Mouse (Mus musculus) gastrocnemius, postnatal 10 days (tissue): ENCODE data around the gene Tjp1. TPM values are rescaled to one million over a fixed set of nuclear protein-coding genes. Genes with fewer than 3 reads are reported as not detected.

Source experiments
- DNase-seq: peaks from one replicate; pipeline ENCODE4 v3.0.0; 2021; ENCODE audit warnings: mixed read lengths
- total RNA-seq, 2 experiments: library from RNA; stranded (reverse); gene quantifications; 2 replicates each; pipeline ENCODE4 v1.2.3; 2021

The Tjp1 gene
- total RNA-seq, 2 experiments from 2014 or later: 48.3 to 56.3 TPM

DNA sequence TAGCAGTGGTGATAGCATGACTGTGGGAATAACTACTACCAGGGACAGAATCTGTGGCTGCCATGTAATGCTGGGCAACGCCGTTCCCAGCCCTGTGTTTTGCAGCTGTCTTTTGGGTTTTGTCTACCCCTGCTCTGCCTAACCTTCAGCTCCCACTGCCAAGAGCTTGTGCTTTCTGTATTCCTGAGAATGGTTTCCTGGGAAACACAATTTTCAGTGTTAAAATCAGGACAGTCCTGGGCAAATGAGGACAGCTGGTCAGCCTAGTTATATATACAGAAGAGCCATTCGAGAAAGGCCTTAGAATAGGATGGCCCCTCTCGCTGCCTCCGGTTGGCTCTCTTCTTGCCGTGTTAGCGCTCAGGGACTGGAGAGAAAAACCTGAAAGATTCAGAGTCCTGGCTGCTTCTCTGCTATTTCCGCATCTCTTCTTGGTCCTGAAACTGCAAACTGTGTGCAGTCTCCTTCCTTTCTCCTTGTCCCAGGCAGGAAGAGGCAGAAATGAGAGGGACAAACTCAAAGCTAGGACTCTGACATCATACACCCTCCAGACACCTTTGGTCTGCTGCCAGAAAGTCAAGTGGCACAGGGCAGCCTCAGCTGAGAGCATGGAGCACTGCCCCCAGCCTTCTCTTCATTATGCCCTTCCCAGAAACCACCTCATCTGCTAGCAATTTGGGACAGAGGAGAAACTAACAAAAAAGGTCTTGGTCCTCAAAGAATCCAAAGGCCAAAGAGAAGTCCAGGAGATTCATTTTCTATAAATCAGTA is 139.2 kb downstream of the Tjp1 start:
- no peak for DNase-seq

DNA sequence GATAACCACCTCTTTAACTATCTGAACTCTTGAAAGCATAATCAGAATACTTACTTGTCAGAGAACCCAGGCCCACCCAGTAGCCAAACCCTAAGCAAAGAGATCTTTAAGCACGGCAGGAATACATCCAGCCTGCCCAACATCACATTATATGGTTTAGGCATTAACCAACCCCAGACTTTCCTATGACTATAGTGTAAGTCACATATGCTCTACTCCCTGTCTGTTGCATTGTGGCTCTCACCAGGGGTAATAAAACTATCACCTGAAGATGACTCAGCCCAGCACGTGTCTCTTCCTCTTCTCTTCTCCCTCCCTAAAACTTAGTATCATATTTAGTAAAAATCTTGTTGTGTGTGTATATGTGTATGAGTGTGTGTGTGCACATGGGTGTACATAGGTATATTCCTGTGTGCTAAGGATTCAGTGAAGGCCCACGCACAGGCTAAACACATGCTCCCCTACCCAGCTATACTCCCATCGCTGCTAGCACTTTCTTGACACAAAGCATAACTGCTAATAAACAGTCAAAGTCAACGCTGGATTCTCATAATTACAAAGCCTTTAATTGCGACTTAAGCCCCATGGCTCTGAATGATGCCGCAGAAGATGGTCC is 139.9 kb downstream of the Tjp1 start:
- no peak for DNase-seq

DNA sequence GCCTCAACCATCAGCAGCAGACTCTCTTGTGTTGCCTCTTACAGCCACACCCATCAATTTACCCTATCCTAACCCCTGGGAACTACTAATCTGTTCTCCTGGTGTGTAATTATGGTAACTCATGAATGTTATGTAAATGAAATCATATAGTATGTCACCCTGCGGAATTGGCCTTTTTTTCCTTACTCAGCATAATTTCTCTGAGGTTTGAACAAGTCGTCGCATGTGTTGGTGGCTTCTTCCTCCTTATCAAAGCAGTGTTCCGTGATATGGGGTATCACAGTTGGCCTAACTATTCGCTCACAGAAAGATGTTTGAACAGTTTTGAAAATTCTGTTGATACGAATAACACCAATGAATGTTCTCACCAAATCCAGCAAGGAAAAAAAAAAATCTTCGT is 142.8 kb downstream of the Tjp1 start:
- DNase-seq: no peak

DNA sequence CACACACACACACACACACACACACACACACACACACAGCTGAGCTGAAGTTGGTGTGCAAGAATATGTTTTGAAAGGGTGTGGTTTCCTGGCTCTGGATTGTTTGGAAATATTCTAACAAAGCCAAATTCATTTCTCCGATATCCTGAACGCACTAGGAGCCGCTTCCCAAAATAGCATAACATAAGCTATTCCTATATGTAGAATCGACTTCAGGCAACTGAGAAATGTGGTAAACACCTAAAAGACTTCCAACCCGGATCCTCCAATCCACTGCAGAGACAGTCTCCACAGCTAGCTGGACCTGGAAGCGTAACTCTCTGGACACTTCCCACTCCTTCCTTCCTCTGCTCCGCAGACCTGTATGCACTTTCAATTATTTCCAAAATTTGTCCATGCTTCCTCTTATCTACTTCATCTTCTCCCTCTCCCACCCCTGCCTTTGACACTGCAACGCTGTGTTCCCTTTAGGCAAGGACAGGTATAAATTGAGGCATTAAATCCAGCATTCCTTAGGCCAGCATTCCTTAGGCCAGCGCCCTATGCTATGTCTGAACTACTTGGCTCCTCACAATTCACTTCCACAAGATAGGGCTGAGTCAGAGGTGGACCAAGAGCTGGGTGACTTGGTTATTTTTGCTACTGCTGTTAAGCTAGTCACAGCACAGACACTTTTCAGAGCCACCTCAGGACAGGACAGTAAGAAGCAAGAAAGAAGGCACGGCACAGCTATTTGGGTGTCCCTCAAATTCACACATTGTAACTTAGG is 144.9 kb downstream of the Tjp1 start:
- no peak for DNase-seq

DNA sequence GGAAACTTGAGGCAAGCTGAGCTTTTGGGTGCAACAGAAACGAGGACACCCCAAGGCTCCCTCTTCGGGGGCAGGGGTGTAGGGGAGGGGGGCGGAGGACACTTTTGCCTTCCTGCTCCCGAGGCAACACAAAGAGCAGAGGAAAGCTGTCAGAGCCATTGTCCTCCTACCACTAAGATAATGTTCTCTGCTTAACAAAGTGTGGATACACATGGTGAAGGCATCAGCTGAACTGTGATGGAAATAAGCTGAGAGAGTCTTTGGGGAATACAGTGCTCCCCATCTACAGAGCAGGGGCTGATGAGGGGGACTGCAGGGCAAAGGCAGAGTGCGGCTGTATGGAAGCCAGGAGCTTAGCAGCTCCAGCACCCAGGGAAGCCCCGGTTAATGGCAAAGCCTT is 145.7 kb downstream of the Tjp1 start:
- DNase-seq: no peak

DNA sequence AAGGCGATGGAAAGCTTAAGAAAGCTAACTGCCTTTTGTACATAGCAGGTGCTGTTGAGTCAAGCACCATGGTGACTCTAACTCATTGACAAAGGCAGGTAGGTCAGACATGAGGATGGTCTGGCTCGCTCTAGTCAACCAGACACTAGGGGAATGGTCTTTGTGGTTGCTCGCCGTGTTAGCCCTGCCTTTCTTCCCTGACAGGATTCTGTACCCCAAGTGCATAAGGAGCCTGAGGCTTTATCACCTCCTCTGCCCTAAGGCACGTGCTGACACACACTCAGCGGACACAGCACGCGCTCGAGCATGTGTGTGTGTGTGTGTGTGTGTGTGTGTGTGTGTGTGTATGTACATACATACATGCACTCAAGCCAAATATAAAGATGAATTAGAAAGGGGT is 146.9 kb downstream of the Tjp1 start:
- no peak for DNase-seq

DNA sequence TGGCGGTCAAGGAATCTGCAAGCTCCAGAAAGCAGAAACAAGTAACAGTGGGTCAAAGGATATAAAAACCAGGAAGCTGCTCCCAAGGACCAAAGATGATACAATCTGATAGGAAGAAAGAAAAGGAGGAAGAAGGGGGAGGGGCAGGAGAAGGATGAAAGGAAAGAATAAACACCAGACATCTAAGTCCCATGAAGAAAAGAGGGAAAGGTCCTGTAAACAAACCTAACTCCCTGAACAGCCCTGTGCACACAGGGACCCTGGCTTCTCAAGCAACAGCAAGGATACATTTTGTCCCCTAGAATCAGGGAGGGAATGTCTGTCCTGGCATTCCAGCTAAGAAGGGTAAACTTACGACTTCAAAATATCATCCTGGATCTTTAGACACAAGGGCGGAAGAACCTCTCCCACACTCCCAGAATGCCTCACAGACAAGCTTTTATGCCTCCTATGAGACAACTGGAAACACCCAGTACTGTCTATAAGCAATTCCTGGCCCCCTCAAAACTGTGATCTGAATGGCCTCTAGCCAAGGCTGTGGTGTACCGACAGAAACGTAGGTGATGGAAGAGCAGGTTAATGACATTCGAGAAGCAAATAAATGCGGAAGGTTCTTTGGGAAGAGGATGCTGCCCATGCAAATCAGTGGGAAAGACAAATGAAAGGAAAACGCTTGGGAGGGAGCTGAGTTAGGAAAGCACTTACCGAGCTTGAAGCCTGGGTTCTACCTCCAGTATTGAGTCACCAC is 148.6 kb downstream of the Tjp1 start:
- DNase-seq: no peak

DNA sequence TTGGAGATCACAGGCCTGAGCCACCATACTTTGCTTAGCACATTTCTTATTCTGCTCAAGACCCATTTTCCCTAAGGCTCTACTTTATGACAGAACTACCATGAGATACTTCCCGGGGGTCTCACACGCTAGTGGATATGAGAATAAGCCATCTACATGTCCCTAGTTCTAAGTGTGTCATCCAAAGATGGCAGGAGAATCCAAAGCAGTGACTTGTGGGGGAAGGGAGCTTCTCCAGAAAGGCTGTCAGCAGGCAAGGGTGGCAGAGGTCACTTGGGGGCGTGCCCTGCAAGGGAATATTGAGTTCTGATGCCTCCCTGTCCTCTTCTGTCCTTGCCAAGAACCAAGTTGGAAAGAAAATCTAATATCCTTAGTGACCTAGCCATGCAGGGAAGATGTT is 150.1 kb downstream of the Tjp1 start:
- no peak for DNase-seq

DNA sequence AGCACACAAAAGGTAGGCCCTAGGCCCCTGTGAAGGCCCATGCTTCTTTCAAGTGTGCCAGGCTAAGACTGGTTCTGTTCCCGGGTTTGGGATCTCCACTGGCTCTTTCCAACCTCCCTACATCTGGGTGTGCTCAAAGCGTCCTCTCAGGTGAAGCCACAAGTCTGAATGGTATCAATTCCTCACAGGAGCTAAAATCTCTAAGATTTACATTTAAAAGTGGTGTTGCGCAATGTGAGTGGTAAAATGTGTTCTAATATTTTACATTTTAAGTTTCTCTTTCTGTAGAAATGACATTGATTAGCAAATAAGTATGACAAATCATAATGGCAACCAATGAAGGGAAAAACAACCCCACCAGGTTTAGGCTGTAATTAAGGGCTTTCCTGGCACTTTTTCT is 152.0 kb downstream of the Tjp1 start:
- DNase-seq: no peak

DNA sequence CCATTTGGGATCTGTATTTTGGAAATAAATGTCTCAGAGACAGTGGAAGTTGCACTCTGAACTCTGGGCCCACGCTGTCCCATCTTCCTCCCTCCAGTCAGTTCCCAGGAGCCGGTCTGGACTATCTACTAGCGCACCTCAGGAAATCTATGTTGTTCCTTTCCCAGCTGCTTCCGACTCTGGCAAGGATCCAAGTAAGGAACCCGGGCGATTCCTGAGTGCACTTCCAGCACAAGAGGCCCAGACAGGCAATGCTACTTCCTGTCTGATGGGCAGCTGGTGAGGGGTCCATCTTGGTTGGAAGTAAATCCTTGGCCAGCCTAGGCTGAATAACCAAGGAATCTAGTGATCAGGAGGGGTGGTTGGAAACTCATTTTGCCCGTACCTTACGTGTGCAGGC is 152.4 kb downstream of the Tjp1 start:
- DNase-seq: peak; percentile 18

DNA sequence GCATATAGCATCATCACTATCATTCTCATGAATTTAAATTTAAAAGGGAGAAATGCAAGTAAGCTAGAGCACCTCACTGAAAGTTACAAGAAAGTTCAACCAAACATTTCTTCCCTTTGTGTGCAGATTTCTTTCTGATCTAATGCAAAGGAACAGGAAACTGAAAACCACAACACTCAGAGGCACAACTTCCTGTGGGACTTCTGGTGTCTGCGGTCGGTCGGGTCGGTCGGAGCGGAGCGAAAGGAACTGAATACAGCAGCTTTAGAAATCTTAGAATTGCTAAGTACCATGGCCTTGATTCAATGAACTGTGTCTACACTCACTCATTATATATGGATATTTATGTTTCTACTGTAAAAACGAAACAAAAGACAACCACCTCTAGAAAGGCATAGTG is 154.2 kb downstream of the Tjp1 start:
- no peak for DNase-seq

DNA sequence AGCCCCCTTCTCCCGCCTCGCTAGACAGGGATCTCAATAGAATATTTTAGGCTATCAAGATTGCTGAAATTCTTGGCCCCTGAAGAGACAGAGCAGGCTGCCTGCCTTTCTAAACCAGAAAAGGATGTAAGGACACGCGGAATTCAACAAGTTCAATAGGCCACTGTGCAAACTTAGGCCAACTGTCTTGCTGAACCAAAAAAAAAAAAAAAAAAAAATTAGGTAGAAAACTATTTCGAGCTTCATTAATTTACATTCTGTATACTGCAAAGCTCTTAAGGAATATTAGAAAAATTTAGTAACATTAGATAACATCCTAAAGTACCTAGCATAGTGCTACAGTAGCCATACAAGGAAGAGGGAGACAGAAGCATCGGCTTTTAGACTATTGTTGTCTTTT is 155.8 kb downstream of the Tjp1 start:
- no peak for DNase-seq

DNA sequence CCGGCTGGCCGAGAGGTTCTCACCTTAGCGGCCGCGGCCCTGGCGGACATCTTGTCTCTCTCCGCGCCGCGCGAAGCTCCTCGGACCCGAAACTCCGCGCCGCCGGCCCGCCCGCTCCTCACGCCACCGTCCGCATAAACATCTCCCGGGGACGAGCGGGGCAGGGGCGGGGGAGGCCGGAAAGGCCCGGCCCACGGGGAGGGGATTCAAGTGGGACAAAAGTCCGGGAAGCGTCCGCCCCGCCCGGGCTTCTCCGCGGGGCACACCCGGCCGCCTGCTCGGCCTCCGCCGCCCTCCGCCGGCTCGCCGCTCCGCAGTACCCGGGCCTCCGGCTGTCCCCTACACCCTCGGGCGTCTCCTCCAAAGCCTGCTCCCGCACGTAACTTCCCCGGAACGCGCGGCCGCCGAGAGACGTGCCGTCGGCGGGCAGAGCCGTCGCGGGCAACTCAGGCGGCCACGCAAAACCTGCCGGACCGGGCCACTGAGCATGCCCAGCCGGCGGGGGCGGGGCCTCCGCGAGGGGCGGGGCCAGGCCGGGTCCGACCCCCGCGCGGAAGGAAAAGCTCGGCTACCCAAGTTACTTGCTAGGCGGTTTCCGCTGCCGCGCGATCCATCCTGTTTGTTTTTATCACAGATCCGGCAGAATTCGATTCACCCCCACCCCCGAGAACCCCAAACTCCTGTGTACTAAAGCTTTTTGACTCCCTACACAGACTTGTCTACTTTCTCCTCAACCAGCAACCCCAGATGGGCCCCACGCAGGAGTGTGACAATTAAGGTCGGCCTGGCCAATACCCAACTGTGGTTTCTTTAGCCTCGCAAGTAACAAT is 156.6 kb downstream of the Tjp1 start:
- peak; percentile 92 for DNase-seq

DNA sequence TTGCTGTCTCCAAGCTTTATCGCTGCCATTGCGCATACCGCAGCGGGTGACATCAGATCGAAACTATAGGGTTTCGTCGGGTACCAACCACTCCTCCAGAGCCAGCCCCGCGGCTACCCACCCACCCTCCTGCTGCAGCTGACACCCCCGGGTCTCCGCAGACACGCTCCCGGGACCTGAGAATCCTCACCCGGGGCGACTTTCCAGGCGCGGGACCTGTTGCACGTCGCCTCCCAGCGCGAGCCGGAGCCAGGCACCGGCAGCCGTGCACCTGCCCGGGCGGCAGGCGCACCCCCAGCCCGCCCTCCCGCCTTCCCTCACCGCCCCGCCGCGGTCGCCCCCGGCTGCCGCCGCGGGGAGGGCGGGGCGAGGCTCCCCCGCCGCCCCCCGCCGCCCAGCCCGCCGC is 157.2 kb downstream of the Tjp1 start:
- peak; percentile 51 for DNase-seq

DNA sequence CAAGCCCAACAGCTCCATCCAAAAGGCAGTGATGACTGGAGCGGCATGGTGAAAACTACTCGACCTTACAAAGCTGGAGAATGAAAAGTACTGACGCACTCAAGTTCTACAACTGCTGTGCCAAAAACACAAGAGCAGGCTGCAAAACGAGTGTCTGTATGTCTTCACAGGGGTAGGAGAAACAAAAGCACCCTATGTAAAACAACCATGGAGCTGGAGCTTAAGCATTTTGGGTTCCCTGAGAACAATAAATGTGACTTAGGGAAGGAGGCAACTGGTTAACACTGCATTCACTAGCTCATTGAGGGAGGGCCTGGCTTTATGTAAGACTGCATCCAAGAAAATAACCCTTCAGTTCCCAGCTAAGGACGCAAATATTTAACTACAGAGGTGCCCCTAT is 158.5 kb downstream of the Tjp1 start:
- no peak for DNase-seq

DNA sequence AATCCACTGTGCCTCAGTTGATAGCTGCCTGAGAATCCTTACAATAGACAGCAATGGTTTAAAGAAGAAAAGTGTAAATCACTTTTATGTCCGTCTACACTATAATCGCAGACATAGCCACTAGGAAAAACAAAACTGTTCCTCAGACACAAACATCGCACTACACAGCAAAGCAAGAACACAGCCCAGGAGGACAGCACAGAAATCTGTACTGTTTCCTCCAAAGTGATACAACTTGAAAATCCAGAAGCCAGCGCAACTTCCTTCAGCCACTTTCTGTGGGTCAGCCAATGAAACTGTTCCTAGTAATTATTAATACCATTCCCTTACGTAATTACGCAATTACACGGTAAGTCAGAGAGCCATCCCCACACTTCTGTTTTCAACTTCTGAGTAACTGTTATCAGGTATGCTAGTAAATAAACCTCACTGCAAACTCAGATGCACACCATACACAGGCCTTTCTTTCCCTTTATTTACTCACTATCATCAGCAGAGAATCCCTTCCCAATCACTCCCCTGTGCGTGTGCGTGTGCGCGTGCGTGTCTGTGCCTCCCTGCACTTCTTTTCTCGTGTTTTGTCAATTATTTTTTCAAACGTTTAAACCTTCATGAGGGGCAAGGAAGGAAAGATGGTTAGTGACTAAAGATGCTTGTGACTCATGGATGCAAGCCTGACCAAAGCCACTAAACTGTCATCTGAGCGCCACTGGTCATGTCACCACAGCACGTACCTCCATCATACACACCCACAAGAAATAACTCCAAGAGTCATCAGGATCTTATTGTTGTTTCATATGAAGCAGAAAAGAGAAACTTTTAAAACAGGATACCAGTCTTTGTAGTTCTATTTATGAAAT is 160.0 kb downstream of the Tjp1 start:
- DNase-seq: no peak

DNA sequence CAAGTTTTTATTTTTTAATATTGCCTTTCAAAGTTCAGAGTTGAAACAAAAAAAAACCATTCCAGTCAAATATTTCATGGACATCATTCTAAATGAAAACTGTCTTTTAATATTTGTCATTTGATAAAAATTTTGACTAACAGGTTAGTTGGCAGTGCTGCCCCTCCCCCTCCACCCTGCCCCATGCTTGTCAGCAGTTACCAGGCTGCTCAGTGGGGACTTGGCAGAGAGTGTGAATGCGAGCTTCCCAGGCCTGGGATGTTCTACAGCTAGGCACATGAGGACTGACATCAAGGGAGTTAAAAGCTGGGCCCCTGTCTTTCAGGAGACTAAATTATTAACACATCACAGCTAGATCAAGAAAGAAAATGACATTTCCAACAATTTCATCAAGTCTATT is 161.4 kb downstream of the Tjp1 start:
- no peak for DNase-seq

DNA sequence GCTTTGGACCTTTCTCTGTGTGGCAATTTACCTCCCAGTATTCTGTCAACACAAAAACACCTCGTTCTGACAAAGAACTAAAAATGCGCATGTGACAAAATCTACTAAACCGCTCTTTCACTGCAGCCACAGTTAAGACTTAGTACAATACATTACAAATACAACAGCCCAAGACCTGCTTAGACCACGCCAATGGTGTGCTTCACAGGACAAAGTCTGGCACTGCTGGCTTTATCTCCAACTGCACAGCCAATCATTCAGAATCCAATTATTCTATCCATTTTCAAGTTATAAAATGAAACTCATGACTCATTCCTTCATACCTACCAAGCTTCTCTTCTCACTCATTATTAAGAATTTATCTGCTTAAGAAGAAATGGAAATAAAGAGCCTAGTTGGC is 162.0 kb downstream of the Tjp1 start:
- no peak for DNase-seq

DNA sequence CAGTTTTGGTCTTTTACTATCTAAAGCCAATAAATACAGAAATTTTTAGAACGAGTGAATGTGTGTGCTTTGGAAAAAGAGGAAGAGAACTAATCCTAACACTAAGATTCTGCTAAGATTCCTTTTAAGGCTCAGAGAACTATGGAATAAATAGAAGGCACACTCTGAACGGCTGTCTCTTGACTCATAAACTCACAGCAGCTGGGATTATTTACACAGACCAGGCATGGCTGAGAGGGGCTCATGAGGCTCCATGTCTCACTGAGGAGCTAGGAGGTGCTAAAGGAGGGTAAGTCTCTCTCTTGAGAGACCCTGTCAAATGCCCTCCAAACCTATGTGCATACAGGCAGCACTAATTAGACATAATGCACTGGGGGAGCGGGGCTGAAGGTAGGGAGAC is 167.3 kb downstream of the Tjp1 start:
- no peak for DNase-seq

DNA sequence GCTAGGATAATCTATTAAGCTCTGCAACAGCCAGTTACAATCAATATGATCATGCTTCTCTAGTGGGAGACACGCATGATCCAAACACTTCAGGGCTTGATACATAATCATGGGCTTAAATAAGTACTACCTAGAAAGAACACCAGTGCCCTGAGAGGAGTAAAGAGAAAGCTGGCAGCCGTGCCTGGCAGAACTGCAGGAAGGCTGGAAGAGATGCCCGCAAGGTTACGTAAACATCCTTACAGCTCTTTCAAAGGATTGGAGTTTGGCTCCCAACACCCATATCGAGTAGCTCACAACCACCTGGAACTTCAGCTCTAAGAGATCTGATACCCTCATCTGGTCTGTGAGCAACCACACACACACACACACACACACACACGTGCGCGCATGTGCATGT is 167.8 kb downstream of the Tjp1 start:
- peak; percentile 36 for DNase-seq

DNA sequence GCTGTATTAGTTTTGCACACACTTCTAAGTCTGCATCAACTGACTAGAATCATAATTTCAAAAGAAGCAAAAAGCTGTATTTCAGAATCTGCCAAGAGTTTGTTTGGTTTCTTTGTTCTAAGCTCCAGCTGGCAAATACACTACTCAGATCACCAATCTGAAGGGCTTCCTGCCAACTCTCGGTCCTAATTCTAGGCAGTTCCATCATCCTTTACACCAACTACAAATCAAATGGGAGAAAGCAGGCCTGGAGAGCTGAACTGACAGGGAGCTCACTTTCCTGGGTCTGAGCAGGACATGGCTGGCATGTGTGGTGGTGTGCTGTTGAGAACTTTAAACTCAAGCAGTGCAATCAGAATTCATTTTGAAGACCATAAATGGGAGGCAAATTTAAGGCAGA is 170.0 kb downstream of the Tjp1 start:
- DNase-seq: peak; percentile 18
